Mouse (Mus musculus): Measurements from ENCODE around the gene Olfr1341. TPM values are rescaled to one million over a fixed set of nuclear protein-coding genes. Genes with fewer than 3 reads are reported as not detected.

Gene Olfr1341
- total RNA-seq (2021): not detected in 2 replicates
- long read RNA-seq, experiment 1: 0 reads
- long read RNA-seq, experiment 2: 0 reads

- no peak for DNase-seq
Measured at GRCm38 (mm10) chr4:118703223-118703622, at the start of gene Olfr1341. TSS of gene Olfr1341 (plus strand) at chr4:118703523.

- no peak for DNase-seq
Measured at GRCm38 (mm10) chr4:118658652-118659051, 44.7 kb upstream of the Olfr1341 start, which contains the start of gene Olfr62. TSS of gene Olfr62 (plus strand) at chr4:118658952.

- DNase-seq: no peak
Measured at GRCm38 (mm10) chr4:118687086-118687485, 16.2 kb upstream of the Olfr1341 start.

GRCm38 (mm10) chr4:118692412-118692973, 10.8 kb upstream of the Olfr1341 start, which contains the start of gene Olfr1342:
TSS of gene Olfr1342 (minus strand) at chr4:118692756.
- DNase-seq: no peak

- no peak for DNase-seq
Measured at GRCm38 (mm10) chr4:118693812-118694211, 9.5 kb upstream of the Olfr1341 start.

GRCm38 (mm10) chr4:118708086-118708485, 4.8 kb downstream of the Olfr1341 start:
- no peak for DNase-seq

- no peak for DNase-seq
Measured at GRCm38 (mm10) chr4:118711656-118712055, 8.3 kb downstream of the Olfr1341 start.

- DNase-seq: no peak
Measured at GRCm38 (mm10) chr4:118719838-118720237, 16.5 kb downstream of the Olfr1341 start, which contains the start of gene Olfr1340. TSS of gene Olfr1340 (plus strand) at chr4:118720138.

- peak; percentile 40 for DNase-seq
Measured at GRCm38 (mm10) chr4:118721742-118722483, 18.6 kb downstream of the Olfr1341 start.

- DNase-seq: no peak
Measured at GRCm38 (mm10) chr4:118731875-118732274, 28.6 kb downstream of the Olfr1341 start, which contains the start of gene Olfr1339. TSS of gene Olfr1339 (plus strand) at chr4:118732175.

GRCm38 (mm10) chr4:118739574-118739973, 36.3 kb downstream of the Olfr1341 start:
- no peak for DNase-seq

GRCm38 (mm10) chr4:118740988-118741698, 37.8 kb downstream of the Olfr1341 start:
- DNase-seq: no peak

- no peak for DNase-seq
Measured at GRCm38 (mm10) chr4:118741881-118742280, 38.6 kb downstream of the Olfr1341 start.

GRCm38 (mm10) chr4:118758637-118759036, 55.3 kb downstream of the Olfr1341 start, which contains the start of gene Olfr1338:
TSS of gene Olfr1338 (minus strand) at chr4:118758737.
- DNase-seq: no peak

Other genes starting within 250 kb of the Olfr1341 start
- 0.15 and 0.41 TPM in 2 replicates for gene Mpl, start 246.0 kb upstream of the Olfr1341 start, total RNA-seq (2021)
- gene Tie1, start 213.5 kb upstream of the Olfr1341 start, total RNA-seq (2021): 65.7 and 79.2 TPM in 2 replicates
- gene 2610528J11Rik, start 176.5 kb upstream of the Olfr1341 start, total RNA-seq (2021): 3.6 TPM in 1 of 2 replicates, not detected in the other
- 0.45 and 1.4 TPM in 2 replicates for gene Tmem125, start 159.5 kb upstream of the Olfr1341 start, total RNA-seq (2021)
- gene Cfap57, start 82.7 kb upstream of the Olfr1341 start, total RNA-seq (2021): not detected in 2 replicates
- 67.7 and 86.3 TPM in 2 replicates for gene Ebna1bp2, start 82.7 kb upstream of the Olfr1341 start, total RNA-seq (2021)
- not detected in 2 replicates for gene Olfr62, start 44.6 kb upstream of the Olfr1341 start, total RNA-seq (2021)
- gene Olfr1342, start 10.8 kb upstream of the Olfr1341 start, total RNA-seq (2021): not detected in 2 replicates
- gene Olfr1340, start 16.6 kb downstream of the Olfr1341 start, total RNA-seq (2021): not detected in 2 replicates
- not detected in 2 replicates for gene Olfr1339, start 28.7 kb downstream of the Olfr1341 start, total RNA-seq (2021)
- not detected in 2 replicates for gene Olfr1338, start 55.2 kb downstream of the Olfr1341 start, total RNA-seq (2021)
- not detected in 2 replicates for gene Olfr1337, start 79.1 kb downstream of the Olfr1341 start, total RNA-seq (2021)
- not detected in 2 replicates for gene Olfr1335, start 106.4 kb downstream of the Olfr1341 start, total RNA-seq (2021)
- not detected in 2 replicates for gene Olfr1333, start 132.8 kb downstream of the Olfr1341 start, total RNA-seq (2021)
- not detected in 2 replicates for gene Olfr1331, start 161.1 kb downstream of the Olfr1341 start, total RNA-seq (2021)
- not detected in 2 replicates for gene Olfr1330, start 185.1 kb downstream of the Olfr1341 start, total RNA-seq (2021)
- gene Olfr1329, start 213.9 kb downstream of the Olfr1341 start, total RNA-seq (2021): not detected in 2 replicates
- not detected in 2 replicates for gene Olfr1328, start 235.1 kb downstream of the Olfr1341 start, total RNA-seq (2021)

Measured in adrenal gland, postnatal 14 days (tissue).